Mouse (Mus musculus) intestine, postnatal 0 days (tissue): ENCODE data around the gene Lcn5. TPM values are rescaled to one million over a fixed set of nuclear protein-coding genes. Genes with fewer than 3 reads are reported as not detected.
A peak's percentile ranks its signal among the peaks of the same experiment; 100 is the strongest.
"Not testable (repeated sequence)": the region's sequence is repeated elsewhere in the genome, so short reads cannot be mapped to it uniquely, and the experiment has no call there.

Source experiments
- ATAC-seq: fragments of 200-750 bp; cut with Nextera tagmentation; 2 replicates; pipeline ENCODE4 v1.8.0; 2017; ENCODE audit warnings: mild to moderate bottlenecking, moderate TSS enrichment, moderate library complexity
- H3K27ac ChIP-seq: fragments of 300-500 bp; sonication (generic); 2 replicates; pipeline ENCODE4 v1.5.1; 2014; ENCODE audit warnings: mild to moderate bottlenecking, low read depth, low read length, moderate library complexity
- H3K27me3 ChIP-seq: fragments of 300-500 bp; sonication (generic); replicated peaks from 2 replicates; pipeline ENCODE4 v1.6.1; 2014; ENCODE audit warnings: low read length, mixed read lengths; ENCODE audit not compliant: control insufficient read depth, insufficient read depth
- H3K36me3 ChIP-seq: fragments of 300-500 bp; sonication (generic); 2 replicates; pipeline ENCODE4 v1.6.1; 2014; ENCODE audit warnings: mild to moderate bottlenecking, moderate library complexity; ENCODE audit not compliant: control insufficient read depth, insufficient read depth
- H3K4me1 ChIP-seq: fragments of 300-500 bp; sonication (generic); replicated peaks from 2 replicates; pipeline ENCODE4 v1.6.1; 2014; ENCODE audit warnings: antibody characterized with exemption, low read length, mixed read lengths; ENCODE audit not compliant: control insufficient read depth, insufficient read depth
- H3K4me2 ChIP-seq: fragments of 300-500 bp; sonication (generic); replicated peaks from 2 replicates; pipeline ENCODE4 v1.6.1; 2014; ENCODE audit warnings: low read depth, mild to moderate bottlenecking, moderate library complexity
- H3K4me3 ChIP-seq: fragments of 300-500 bp; sonication (generic); 2 replicates; pipeline ENCODE4 v1.5.1; 2014; ENCODE audit warnings: low read depth, low read length
- H3K9ac ChIP-seq: fragments of 300-500 bp; sonication (generic); 2 replicates; pipeline ENCODE4 v1.6.1; 2014; ENCODE audit warnings: mild to moderate bottlenecking, low read depth, low read length
- H3K9me3 ChIP-seq: fragments of 300-500 bp; sonication (generic); 2 replicates; pipeline ENCODE4 v1.6.1; 2016; ENCODE audit warnings: mixed run types; ENCODE audit not compliant: control insufficient read depth
- CTCF ChIP-seq: sonication (generic); IDR thresholded peaks from 2 replicates; pipeline ENCODE4 v1.5.1; 2016; ENCODE audit warnings: low read depth, mild to moderate bottlenecking, control low read depth, antibody characterized with exemption, moderate library complexity
- whole genome bisulfite sequencing: fragments of 180-500 bp; shearing (Covaris S2); extraction: QIAGEN DNeasy Blood & Tissue Kit; methylation state at CpG from one replicate; pipeline ENCODE4 v1.1.7; 2014; 5-methylcytosine and 5-hydroxymethylcytosine counted together
- polyA plus RNA-seq: library from polyadenylated mRNA; unstranded; fragments of >200 nt; fragmentation: Nextera tagmentation; extraction: Ambion mirVana; gene quantifications from 2 replicates; pipeline ENCODE4 v1.2.1, GENCODE M21; 2015

The Lcn5 gene
- polyA plus RNA-seq, 1 experiment from 2014 or later = not detected

DNA sequence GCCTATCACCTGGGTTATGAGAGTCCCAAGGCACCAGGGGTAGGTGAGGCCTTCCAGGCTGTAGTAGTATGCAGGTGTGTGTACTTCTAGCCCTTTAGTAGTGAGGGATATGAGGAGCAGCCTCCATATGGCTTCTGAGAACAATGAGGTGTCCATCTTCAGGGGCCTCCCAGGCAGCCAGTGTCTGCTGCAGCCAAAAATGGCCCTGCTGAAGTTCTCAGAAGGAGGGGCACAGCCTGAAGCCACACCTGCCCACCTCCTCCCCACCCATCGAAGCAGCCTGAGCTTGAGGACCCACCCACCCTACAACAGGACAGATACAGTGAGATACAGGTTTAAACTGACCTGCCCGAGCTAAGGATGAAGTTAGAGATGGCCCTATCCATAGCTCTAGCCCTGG lies 24.7 kb downstream of the Lcn5 start, which contains the start of gene Lcn10:
Gene Lcn10 (plus strand): TSS at position 301 of the 400 bp plus-strand sequence.
- no peaks in the 10 kb centered on the region for H3K9me3 ChIP-seq
- no peak for ATAC-seq
- WGBS = 65% methylated on average over 2 of the region's 2 CpGs
- TF ChIP-seq CTCF = no peak
- H3K9ac ChIP-seq = no peak within 1 kb of the TSS
- no peaks in the 10 kb centered on the region for H3K4me1 ChIP-seq
- H3K27ac ChIP-seq = no peak within 1 kb of the TSS
- no peak within 1 kb of the TSS for H3K4me3 ChIP-seq
- no peaks in the 10 kb centered on the region for H3K36me3 ChIP-seq
- H3K4me2 ChIP-seq = no peak within 1 kb of the TSS
- no peaks in the 10 kb centered on the region for H3K27me3 ChIP-seq

DNA sequence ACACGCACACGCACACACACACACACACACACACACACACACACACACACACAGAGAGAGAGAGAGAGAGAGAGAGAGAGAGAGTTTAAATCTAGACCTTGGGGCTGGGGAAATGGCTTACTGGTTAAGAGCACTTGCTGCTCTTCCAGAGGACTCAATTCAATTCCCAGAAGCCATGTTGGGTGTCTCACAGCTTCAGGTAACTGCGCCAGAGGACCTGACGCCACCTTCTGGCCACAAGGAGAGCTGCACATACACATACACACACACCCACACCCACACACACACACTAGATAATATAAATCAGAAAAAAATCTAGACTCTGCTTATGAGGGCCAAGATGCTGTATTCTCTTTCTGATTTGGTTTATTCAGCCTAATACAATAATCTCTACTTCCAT lies 29.2 kb downstream of the Lcn5 start:
- H3K4me3 ChIP-seq = no peak overlapping the region
- no peaks in the 10 kb centered on the region for H3K9me3 ChIP-seq
- WGBS = 62% methylated on average over 4 of the region's 4 CpGs
- no peaks in the 10 kb centered on the region for H3K36me3 ChIP-seq
- no peak for ATAC-seq
- no peak for TF ChIP-seq CTCF
- H3K4me2 ChIP-seq = no peak overlapping the region
- no peaks in the 10 kb centered on the region for H3K27me3 ChIP-seq
- H3K9ac ChIP-seq = no peak overlapping the region
- no peak overlapping the region for H3K27ac ChIP-seq
- no peaks in the 10 kb centered on the region for H3K4me1 ChIP-seq

DNA sequence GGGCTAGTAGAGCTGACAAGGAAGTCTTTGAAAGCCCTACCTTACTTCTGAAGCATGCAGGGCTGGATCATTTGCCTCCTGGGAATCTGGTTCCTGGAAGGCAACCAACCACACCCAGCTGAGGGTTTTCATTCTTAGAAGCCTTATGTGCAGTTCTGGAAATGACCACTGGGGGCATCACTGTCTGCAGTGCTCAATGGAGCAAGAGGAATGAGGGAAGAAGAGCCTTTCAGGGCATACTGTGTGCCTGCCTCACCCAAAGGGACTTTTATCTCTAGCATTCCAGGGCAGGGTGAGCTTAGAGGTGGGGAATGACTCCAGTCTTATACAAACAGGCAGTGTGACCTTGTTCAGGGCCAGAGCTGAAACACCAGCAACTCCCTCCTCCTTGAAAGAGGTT lies 36.9 kb downstream of the Lcn5 start:
- peak; percentile 51 for ATAC-seq
- H3K27ac ChIP-seq = no peak overlapping the region
- H3K9ac ChIP-seq = no peak overlapping the region
- H3K4me1 ChIP-seq = no peaks in the 10 kb centered on the region
- no peaks in the 10 kb centered on the region for H3K36me3 ChIP-seq
- H3K27me3 ChIP-seq = no peaks in the 10 kb centered on the region
- H3K4me3 ChIP-seq = no peak overlapping the region
- no peaks in the 10 kb centered on the region for H3K9me3 ChIP-seq
- no peak overlapping the region for H3K4me2 ChIP-seq
- TF ChIP-seq CTCF = peak; percentile 85

DNA sequence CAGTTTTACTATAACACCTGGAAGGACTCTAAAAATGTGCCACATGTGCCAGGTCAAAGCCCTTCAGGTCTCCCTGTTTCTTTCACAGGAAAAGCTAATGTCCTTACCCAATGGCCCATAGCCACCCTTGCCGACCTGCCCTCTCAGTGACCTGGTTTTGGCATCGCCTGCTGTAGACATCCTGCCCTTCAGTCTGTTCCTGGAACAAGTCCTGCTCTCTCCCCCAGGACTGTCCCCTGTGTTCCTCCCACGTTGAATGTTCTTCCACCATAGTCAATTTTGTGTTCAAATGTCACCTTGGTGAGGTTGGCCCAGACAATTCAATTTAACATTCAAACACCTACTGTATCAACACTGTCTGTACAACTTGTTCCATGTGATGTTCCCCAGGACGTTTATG lies 39.2 kb downstream of the Lcn5 start:
- Histone ChIP-seq H3K4me2 (no peak overlapping the region), H3K27me3 (no peaks in the 10 kb centered on the region), H3K36me3 (no peaks in the 10 kb centered on the region), H3K9ac (no peak overlapping the region), H3K9me3 (no peaks in the 10 kb centered on the region), H3K27ac (no peak overlapping the region), H3K4me1 (no peaks in the 10 kb centered on the region), H3K4me3 (no peak overlapping the region)
- WGBS = 68% methylated on average over 4 of the region's 4 CpGs
- TF ChIP-seq CTCF = no peak
- no peak for ATAC-seq

DNA sequence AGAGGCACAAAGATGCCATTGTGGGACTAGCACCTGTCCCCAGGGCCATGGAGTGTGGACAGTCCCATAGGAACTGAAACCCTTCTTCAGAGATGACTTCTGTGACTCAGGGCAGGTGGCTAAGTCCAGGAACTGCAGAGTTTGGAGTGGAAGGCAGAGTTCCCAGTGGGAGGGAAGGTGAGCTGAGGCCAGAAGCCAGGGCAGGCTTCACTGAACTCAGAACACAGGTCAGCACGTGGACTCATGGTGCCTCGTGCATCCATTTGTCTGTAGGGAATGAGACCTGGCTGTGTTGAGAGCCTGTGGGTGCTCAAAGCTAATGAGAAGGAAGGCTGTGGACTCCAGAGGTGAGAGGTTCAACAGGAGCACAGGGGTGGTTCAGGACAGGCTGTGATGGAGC lies 40.9 kb downstream of the Lcn5 start:
- no peak overlapping the region for H3K9ac ChIP-seq
- ATAC-seq = no peak
- H3K4me3 ChIP-seq = no peak overlapping the region
- H3K4me2 ChIP-seq = no peak overlapping the region
- no peaks in the 10 kb centered on the region for H3K36me3 ChIP-seq
- no peak overlapping the region for H3K27ac ChIP-seq
- no peaks in the 10 kb centered on the region for H3K4me1 ChIP-seq
- H3K27me3 ChIP-seq = no peaks in the 10 kb centered on the region
- TF ChIP-seq CTCF = no peak
- H3K9me3 ChIP-seq = no peaks in the 10 kb centered on the region
- WGBS = 90% methylated on average over 2 of the region's 2 CpGs

DNA sequence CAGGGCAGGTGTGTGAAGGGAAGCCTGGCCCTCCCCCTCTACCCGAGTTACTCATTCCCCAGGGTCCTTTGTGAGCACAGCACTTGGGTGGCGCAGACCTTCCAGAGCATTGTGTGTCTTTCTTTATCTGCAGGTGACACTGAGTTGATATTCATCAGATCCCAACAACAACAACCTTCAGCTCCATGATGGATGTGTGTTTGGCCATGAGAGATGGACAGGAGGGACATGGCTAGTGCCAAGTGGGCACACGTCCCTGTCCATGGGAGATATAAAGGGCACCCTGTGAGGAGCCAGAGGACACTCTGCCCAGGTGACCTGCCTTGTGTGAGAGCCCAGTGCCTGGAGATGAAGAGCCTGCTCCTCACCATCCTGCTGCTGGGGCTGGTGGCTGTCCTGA lies 42.0 kb downstream of the Lcn5 start, which contains the start of gene Obp2a:
Gene Obp2a (plus strand): TSS at position 301 of the 400 bp plus-strand sequence.
- ATAC-seq, H3K27me3 ChIP-seq: not testable (repeated sequence)
- WGBS = 59% methylated on average over 3 of the region's 3 CpGs

DNA sequence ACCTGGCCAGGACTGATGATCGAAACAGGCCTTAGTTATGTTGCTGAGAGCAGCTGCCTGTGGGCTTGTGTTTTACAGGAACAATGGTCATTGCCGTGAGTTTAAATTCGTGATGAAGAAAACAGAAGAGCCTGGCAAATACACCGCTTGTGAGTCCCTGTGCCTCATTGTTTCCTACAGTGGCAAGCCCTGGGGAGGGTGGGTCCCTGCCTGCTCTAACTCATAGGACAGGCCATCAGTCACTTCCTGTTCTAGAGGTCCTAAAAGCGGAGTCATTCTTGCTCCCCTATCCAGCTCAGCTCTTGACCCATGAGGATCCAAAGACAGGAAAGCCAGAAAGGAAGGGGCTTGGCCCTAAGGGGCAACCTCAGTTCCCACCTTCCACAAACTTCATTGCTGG lies 43.2 kb downstream of the Lcn5 start:
- Histone ChIP-seq H3K27me3 (no peaks in the 10 kb centered on the region), H3K9ac (no peak overlapping the region), H3K9me3 (no peaks in the 10 kb centered on the region), H3K36me3 (no peaks in the 10 kb centered on the region), H3K4me3 (no peak overlapping the region), H3K4me1 (0 out of 2 replicates have a peak, but pooled peaks cover 3% of the 10 kb centered on the region), H3K4me2 (no peak overlapping the region), H3K27ac (no peak overlapping the region)
- ATAC-seq = no peak
- no peak for TF ChIP-seq CTCF
- WGBS = 77% methylated on average over 5 of the region's 5 CpGs

More for the DNA sequence above, 42.0 kb downstream of the Lcn5 start, which contains the start of gene Obp2a:
- H3K9me3 ChIP-seq, H3K4me2 ChIP-seq, H3K4me1 ChIP-seq, H3K27ac ChIP-seq, H3K4me3 ChIP-seq, H3K36me3 ChIP-seq, H3K9ac ChIP-seq: not testable (repeated sequence)
